Mouse (Mus musculus) right cerebral cortex, postnatal 25 days (tissue): ENCODE measurements around the gene Luc7l2.
"Not testable (repeated sequence)": the region's sequence is repeated elsewhere in the genome, so short reads cannot be mapped to it uniquely, and the experiment has no call there.

Experiments
- DNase-seq: peaks from one replicate; pipeline ENCODE4 v3.0.0; 2022

The Luc7l2 gene

DNA sequence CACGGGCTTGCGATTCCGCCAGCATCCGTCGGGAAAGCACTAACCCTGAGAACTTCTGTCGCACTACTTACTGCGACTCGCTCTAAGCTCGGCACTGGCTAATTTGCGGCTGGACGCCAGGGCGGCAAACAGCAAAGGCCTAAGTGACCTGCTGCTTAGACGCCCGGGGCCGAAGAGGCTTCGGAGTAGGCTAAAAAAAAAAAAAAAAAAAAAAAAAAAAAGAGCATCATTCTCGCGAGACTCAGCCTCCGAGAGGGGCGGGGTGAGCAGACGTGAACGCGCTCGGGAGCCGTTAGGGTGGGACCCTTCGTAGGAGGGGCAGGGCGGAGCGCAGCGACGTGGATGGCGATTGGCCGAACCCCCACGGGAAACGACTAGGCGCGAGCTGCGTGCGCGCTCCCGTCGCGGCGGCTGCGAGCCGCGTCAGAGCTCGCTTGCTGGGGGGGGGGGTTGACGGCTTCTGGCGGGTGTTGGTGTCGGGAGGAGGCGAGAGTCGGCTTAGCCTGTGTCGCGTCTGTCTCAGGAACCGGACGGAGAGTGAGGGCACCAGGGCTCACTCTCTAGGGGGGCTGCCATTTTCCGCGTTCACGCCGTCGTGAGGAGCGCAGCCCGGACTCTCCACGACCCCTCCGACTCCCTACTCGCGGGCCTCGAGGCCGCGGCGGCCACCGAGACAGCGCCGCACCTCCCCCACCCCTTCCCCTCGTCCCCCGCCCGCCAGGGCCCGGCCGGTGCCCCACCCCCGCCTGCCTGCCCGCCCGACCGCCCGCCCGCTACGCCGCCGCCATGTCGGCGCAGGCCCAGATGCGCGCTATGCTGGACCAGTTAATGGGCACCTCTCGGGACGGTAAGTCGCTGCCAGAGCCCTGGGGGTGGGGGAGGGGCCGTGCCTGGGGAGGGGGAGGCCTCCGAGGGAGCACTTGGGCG lies at the start of gene Luc7l2:
Luc7l2 (plus strand) TSS at position 273 of the 927 bp plus-strand sequence.
- peak; percentile 96 for DNase-seq

DNA sequence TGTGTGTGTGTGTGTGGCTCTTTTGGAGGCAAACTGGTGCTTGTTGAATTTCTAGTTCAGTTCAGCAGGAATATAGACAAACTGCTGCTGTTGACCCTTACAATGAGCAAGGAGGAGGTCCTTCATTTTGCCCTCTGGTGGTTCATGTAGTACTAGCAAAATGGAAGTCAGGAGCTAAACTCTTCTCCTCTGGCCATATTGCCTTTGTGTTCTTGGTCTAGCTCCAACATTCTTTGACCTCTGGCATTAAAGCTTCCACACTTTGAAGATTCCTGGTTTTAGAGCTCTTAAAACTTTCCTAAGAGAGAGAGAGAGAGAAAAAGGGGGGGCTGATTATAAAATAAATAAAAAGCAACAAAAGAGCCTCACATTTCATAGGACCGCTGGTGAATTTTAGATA lies 39.0 kb upstream of the Luc7l2 start:
- DNase-seq = no peak

DNA sequence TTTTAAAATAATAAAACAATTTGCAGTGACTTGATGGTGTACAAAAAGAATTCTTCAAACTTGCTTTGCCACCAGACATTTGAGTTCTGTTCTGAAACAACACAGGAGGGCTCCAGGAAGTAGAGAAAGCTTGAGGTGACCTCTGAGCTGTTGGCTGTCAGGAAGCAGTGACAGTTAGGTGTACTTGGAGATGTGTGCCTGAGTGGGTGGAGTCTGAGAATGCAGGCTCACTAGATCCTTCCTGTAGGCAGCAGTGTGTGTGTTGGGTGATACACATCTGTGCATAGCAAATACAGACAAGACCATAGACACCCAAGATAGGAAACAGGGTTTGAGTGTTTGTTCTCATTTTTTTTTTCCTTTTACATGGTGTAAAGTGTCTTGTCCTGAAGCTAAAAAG lies 38.3 kb upstream of the Luc7l2 start:
- no peak for DNase-seq

DNA sequence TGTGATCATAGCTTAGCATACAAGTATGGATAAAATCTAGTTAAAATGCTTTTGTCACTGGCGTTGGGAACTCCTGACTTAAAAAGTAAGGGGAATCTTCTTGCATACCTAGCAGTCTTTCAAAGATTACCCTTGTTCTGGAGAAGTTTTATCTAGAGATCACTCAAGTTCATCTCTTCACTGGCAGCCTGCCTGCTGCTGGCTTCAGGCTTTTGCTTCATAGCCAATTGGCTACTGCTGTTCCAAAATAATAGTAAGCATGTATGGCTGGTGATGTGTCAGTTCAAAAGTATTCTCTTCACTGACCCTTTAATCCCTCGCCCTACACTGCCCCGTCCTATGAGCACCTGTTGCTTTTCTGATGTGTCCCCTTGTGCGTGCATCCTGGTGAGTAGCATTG lies 35.9 kb upstream of the Luc7l2 start:
- no peak for DNase-seq

DNA sequence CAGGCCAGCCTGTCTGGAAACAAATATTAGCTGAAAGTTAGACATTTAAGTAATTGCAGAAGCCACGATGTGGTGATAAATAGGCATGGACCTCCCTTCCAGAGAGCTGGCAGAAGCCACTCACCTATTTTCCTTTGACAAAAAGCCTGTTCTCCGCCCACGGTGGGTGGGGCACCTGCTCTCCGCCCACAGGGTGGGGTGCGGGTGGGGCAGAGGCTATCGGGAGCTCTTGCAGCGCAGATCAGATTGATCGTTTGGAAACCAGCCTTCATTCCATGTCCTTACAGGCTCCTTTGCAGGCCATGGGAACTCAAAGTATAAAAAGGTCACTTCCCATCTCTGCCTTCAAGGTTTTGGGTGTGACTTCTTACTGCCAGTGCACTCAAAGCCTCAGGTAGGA lies 27.3 kb upstream of the Luc7l2 start:
- no peak for DNase-seq

DNA sequence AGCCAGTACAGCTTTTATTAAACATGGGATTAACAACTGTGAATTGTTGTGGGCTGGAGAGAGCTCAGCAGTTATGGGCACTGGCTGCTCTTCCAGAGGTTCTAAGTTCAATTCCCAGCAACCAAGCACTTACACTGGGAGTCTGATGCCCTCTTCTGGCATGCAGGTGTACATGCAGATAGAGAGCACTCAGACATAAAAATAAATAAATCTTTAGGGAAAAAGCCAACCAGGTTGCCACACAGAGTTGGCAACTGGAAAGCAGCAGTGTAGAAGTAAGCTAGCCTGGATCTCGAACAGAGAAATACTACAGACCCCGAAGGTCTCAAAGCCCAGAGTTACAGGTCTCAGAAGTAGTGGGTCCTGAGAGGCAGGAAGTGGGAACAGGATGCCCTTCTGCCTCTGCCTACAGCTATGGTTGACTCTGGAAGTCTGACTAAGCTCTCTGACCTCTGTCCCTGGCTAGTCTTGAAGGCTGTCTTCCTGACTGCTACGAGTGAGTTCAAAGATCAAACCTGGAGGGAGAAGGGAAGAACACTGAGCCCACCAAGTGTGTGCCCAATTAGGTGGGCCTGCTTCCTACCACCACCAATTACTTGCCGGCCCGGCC lies 19.8 kb upstream of the Luc7l2 start:
- DNase-seq = no peak

DNA sequence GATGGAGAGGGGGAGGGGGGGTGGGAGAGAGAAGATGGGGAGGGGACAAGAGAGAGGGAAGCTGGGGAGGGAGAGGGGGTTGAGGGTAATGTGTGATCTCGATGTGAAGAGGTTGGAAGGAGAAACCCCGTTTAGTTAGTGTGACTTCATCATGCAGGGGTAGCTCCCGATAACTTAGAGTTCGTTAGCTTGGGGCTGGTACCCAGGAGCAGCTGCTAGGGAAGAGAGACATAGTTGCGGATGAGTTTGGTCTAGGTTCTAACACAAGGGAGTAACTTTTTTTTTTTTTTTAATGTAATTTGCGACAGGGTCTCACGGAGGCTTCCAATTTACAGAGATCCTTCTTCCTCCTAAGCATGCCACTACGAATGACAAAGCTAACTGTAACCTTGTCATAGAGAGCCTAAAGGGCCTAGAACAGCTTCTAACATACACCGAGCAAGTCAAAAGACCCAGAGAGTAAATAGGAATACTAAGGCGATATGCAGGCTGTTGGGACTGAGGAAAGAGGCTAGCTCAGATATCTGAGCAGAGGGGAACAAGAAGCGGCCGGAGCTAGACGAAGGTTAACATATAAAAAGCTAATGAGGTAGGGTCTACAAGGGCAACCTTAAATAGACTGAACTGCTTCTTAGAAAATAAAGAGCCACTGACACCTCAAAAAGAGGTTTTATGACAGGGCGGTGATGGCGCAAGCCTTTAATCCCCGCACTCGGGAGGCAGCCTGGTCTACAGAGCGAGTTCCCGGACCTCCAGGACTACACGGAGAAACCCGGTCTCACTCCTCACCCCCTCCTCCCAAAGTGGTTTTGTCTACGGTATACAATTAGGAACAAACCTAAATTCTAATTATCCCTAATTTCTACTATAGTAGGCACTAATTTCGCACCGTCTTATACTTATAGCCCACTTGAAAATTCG lies 18.4 kb upstream of the Luc7l2 start:
- peak; percentile 43 for DNase-seq

DNA sequence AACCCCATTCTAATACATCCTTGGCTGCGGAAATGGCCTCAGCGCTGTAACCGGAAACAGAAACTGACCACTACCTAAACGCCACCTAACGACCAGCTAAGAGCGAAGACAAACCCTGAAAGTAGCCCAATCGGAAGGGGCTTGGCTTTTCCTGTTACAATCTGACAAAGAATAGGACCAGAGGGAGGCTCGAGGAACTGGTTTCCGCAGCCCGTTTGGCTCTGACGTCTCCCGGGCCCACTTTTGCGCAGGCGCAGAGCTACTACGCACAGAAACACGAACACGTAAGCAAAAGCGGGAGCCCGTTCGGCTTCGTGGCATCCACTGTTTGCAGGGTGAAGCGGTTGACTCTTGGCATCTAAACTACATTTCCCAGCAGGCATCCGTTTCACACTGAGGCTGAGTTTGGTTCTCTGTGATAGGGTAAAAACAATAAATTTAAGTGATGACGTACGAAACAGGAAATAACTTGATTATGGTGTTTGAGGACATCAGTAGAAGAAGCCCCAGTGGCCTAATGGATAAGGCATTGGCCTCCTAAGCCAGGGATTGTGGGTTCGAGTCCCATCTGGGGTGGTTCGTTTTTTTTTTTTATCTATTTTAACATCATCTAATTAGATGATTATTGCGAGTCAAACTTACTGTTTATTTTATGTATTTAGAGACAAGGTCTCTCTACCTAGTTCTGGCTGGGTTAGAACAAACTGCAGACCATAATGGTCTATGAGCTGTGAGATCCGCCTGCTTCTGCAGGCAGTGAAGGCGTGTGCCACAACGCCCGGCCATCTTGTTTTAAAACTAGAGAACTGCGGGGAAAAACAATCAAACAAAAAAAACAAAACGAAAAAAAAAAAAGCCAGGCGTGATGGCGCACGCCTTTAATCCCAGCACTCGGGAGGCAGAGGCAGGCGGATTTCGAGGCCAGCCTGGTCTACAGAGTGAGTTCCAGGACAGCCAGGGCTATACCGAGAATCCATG lies 17.4 kb upstream of the Luc7l2 start, which contains the start of gene Fmc1:
Fmc1 (plus strand) TSS at position 75 of the 978 bp plus-strand sequence.
- peak; percentile 98 for DNase-seq

DNA sequence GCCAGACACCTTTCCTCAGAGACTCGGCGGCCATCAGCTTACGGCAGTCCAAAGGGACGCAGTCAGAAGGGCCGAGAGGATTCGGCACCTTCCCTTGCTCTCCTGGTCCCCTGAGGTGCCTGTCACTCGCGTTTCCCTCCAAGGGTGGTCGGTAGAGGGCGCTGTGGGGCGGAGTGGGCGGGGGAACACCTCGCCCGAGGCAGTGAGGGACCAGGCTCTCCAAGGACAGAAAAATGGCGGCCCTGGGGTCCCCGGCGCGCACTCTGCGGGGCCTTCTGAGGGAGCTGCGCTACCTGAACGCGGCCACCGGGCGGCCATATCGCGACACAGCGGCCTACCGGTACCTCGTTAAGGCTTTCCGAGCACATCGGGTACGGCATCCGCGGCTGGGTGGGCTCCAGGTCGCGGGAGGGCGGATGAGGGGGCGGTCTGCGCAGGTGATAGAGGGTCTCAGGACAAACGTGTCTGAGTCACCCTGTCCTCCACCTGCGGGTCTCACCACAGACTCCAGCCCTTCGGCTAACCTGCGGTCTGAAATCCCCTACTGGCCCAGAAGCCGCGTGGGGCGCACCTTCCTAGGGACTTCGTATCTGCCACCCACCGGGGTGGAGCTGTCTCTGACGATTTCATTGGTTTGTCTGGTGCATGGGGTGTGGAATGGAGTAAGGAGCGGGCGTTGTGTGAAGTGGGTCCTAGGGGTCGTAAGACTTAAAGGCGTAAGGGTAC lies 16.3 kb upstream of the Luc7l2 start:
- peak; percentile 95 for DNase-seq

DNA sequence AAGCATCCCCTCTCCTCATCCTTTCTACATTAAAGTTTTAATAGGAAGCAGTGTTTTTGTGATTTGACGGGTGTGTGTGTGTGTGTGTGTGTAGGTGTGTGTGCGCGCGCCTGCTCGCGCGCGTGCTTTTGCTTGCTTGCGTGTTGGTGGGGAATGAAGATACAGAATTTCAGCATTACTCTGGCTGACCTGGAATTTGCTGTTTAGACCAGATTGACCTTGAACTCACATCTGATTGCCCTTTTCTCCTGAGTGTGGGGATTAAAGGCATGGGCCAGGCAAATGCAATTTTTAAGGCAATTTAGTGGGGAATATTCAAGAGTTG lies 15.8 kb upstream of the Luc7l2 start:
- no peak for DNase-seq

DNA sequence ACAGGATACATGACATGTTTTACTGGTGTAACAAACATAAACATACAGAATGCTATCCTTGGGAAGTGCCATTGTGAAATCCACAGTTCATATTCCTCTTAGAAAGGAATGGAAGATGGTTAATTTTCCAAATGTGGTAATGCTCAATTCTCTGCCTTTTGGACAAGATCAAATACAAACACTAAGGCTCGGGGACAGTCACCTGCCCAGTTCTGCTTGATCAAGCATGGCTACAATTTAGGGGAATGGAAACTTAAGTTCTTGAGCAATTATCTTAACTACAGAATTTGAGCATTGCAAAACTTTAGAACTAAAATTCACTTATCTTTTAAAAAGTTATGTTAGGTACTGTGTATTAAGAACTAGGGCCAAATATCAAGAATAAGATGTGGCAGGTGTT lies 15.3 kb upstream of the Luc7l2 start:
- no peak for DNase-seq

DNA sequence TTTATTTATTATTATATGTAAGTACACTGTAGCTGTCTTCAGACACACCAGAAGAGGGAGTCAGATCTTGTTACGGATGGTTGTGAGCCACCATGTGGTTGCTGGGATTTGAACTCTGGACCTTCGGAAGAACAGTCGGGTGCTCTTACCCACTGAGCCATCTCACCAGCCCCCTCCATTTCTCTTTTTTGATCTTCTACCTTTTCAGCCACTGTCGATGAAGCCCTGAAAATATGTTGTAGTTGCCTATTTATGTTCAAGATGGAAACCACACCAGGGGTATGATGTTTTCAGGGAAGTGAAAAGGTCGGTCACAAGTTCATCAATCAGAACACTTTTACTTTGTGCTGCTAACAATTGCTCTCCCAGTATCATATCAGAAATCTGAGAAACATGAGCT lies 7.0 kb upstream of the Luc7l2 start:
- DNase-seq = not testable (repeated sequence)

DNA sequence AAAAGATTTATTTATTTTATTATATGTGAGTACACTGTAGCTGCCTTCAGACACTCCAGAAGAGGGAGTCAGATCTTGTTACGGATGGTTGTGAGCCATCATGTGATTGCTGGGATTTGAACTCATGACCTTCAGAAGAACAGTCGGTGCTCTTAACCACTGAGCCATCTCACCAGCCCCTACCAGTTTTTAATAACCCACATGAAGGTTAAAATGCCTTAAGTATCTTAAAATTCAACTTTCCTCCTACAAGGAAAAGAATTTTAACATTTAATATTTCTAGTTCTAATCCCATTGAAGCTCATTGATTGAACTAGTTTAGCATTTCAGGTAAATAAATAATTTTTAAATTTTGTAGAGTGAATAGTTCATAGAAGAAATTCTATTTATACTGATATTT lies 4.1 kb upstream of the Luc7l2 start:
- DNase-seq = not testable (repeated sequence)

DNA sequence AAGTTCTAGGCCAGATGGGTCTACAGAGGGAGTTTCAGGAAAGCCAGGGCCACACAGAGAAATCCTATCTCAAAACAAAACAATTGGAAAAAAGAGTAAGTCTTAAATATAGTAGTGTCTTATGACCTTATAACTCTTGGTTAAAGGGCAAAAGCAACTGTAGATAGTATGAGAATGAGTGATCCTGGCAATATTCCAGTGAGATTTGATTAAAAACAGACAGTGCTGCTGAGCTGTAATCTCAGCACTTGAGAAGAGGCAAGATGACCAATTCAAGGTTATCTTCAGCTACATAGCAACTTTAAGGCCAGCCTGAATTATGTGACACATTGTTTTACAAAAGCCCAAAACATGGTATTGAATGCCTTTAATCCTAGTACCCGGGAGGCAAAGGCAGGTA lies 3.4 kb upstream of the Luc7l2 start:
- DNase-seq = no peak

DNA sequence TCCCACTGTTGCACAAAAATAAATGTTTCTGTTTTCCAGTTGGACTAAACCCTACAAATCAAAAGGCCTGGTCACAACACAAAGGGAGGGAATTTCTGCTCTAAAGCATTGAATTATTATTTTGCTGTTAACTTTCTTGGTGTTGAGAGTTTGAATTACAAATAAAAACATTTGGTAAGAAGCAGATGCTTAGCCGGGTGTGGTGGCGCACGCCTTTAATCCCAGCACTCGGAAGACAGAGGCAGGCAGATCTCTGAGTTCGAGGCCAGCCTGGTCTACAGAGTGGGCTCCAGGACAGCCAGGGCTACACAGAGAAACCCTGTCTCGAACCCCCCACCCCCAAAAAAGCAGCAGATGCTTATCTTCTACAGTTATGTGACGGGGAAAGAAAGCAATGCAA lies 2.5 kb upstream of the Luc7l2 start:
- DNase-seq = not testable (repeated sequence)

DNA sequence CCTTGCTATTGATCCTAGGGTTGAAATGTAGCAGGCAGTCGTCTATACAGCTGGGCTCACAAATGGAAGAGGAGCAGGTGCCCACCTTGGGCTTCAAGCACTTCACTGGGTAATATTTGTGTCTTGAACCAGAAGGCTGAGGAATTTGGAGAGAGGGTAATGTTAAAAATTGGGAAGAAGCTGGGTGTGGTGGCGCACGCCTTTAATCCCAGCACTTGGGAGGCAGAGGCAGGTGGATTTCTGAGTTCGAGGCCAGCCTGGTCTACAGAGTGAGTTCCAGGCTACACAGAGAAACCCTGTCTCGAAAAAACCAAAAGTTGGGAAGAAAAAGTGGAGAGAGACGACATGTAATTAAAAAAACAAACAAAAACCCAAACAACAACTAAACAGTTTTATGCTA lies 1.3 kb upstream of the Luc7l2 start:
- not testable (repeated sequence) for DNase-seq

DNA sequence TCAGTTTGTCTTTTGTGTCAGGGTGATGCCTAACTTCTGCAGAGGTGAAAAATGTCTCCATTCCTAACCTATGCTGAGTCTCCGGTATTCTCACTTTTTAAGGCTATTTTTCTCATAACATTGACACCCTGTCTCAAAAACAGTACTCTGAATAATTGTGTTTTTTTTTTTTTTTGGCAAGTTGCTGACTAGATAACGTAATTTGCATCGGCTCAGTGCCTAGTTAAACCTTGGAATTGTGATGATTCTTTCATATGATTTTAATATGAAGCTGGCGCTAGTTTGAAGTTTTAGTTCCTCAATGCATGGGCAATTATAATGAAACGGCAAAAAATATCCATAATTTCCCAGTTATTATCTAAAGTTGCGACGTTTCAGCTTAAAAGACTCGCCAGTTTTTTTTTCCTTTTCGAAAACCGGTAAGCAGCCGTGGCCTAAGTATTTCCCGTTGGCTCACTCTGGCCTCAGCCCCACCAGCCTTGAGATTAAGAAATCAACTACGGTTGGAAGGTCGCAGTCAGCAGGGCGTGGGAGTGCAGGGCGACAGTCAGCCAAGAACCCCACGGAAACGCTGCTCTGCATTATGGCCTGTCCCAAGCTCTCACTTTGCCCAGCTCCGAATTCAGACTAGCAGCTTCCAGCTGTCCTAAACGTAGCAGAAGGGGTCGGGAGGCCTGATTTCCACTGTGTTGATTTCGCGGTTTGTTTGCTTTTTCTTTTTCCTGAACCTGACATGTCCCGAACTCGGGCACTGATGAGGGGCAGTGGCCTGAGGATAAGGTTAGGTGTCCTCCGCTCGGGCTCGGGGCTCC lies 678 bp upstream of the Luc7l2 start:
- no peak for DNase-seq

DNA sequence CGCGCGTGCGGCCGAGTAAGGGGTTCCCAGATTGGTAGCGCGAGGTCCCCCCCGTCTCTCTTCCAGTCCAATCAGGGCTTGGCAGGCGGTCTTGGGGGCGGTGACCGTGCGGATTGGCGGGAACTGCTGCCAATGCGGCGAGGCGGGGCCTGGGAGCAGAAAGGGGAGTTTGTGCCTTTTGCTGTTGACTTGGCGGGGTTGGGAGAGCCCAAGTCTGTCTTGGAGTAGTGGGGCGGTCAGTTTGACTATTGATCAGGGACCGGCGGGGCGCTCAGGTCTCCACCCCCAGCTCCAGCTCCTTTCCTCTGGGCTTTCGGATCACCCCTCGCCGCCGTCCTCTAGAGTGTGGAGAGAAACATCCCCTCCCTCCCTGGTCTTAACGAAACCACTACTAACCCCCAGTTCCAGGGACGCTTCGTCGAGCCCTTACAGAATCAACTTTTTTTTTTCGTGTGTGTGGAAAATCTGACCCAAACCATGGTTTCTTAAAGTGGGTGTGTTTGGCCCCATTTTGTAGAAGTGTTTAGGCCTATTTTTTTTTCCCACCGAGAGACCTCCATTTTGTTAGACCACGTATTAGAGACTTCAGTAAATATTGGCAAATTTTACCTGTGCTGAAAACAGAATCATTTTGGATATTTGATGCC lies 978 bp downstream of the Luc7l2 start:
- peak; percentile 97 for DNase-seq

DNA sequence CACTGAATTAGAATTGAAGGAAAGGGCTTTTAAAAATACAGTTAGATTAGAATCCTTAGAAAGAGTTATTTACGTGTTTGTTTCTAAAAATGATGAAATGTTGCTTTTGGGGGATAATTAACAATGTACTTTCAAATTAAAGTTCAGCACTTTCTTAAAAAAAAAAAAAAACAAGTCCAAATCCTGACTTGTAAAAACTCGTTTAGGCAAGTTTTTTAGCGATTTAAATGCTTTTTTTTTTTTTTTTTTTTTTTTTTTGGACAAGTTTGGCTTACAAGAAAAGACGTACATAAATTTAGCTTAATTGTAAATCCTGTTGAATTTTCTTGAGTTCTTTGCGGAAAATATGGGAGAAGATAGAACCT lies 1.5 kb downstream of the Luc7l2 start:
- DNase-seq = no peak

DNA sequence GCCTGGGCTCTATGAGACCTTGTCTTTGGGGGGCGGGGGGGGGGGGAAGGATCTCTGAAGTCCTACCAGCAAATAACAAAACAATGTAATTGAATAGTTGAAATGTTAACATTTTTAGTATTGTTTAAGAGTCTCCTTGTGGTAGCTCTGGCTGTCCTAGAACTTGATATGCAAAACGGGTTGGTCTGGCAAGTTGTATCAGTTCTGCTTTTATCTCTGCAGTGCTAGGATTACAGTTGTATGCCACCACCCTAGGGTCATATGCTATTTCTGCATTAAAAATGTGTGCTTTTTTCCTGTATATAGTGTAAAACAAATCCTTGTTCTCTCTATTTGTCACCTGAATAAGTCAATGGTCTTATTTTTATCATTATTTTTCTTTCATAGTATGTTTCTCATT lies 25.0 kb downstream of the Luc7l2 start:
- DNase-seq = no peak
